Mouse (Mus musculus): Measurements from ENCODE around the gene Gm382. TPM values are rescaled to one million over a fixed set of nuclear protein-coding genes. Genes with fewer than 3 reads are reported as not detected.

Gm382 gene
- not detected in 2 replicates for polyA plus RNA-seq (2012; ENCODE audit: insufficient read depth, insufficient read length, missing spikeins)

GRCm38 (mm10) chrX:127039672-127040071, at the start of gene Gm382:
Gene Gm382, plus strand, starts transcription at chrX:127039972.
- H3K4me3 ChIP-seq (ENCODE audit: insufficient read depth, low read length), result no peak within 1 kb of the TSS
- H3K4me1 ChIP-seq (ENCODE audit: control insufficient read depth, insufficient read depth, low read length), result no peaks in the 10 kb centered on the region
- TF ChIP-seq POLR2A (IDR thresholded peaks at IDR 0.05; ENCODE audit: borderline replicate concordance, low read depth, low read length), result no peak
- TF ChIP-seq CTCF (IDR thresholded peaks at IDR 0.05; ENCODE audit: low read depth, low read length), result no peak
- H3K27ac ChIP-seq (ENCODE audit: insufficient read depth, low read depth, low read length), result no peak within 1 kb of the TSS

- H3K4me3 ChIP-seq (ENCODE audit: insufficient read depth, low read length), result no peak overlapping the region
- TF ChIP-seq POLR2A (IDR thresholded peaks at IDR 0.05; ENCODE audit: borderline replicate concordance, low read depth, low read length), result no peak
- TF ChIP-seq CTCF (IDR thresholded peaks at IDR 0.05; ENCODE audit: low read depth, low read length), result no peak
- no peaks in the 10 kb centered on the region for H3K4me1 ChIP-seq (ENCODE audit: control insufficient read depth, insufficient read depth, low read length)
- H3K27ac ChIP-seq (ENCODE audit: insufficient read depth, low read depth, low read length), result no peak overlapping the region
Measured at GRCm38 (mm10) chrX:127070179-127070578, 30.4 kb downstream of the Gm382 start.

DNA sequence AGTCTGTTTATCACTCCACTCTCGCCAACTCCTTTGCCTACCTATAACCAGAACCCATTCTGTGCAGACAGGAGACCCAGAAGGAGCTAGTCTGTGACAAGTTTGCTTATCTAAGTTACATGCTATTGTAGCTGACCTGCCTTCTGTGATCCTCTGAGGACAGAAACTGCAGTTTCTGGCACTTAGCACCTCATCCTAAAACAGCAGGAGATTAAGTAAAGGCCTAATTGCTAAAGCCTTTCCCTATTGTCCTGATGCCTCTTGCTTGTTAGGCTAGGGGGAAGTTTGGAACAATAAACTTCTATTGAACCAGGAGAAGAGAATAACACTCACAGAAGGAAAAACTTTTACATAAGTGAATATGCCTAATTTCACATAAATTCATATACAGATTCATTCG, 51.5 kb downstream of the Gm382 start:
- TF ChIP-seq POLR2A (IDR thresholded peaks at IDR 0.05; ENCODE audit: borderline replicate concordance, low read depth, low read length) (no peak), CTCF (IDR thresholded peaks at IDR 0.05; ENCODE audit: low read depth, low read length) (no peak)
- Histone ChIP-seq H3K27ac (ENCODE audit: insufficient read depth, low read depth, low read length) (no peak overlapping the region), H3K4me3 (ENCODE audit: insufficient read depth, low read length) (no peak overlapping the region), H3K4me1 (ENCODE audit: control insufficient read depth, insufficient read depth, low read length) (no peaks in the 10 kb centered on the region)

- no peak for TF ChIP-seq POLR2A (IDR thresholded peaks at IDR 0.05; ENCODE audit: borderline replicate concordance, low read depth, low read length)
- no peak for TF ChIP-seq CTCF (IDR thresholded peaks at IDR 0.05; ENCODE audit: low read depth, low read length)
- Histone ChIP-seq H3K4me3 (ENCODE audit: insufficient read depth, low read length) (no peak overlapping the region), H3K4me1 (ENCODE audit: control insufficient read depth, insufficient read depth, low read length) (no peaks in the 10 kb centered on the region), H3K27ac (ENCODE audit: insufficient read depth, low read depth, low read length) (no peak overlapping the region)
Measured at GRCm38 (mm10) chrX:127093036-127093435, 53.3 kb downstream of the Gm382 start.

GRCm38 (mm10) chrX:127093961-127094360, 54.2 kb downstream of the Gm382 start:
- no peaks in the 10 kb centered on the region for H3K4me1 ChIP-seq (ENCODE audit: control insufficient read depth, insufficient read depth, low read length)
- H3K27ac ChIP-seq (ENCODE audit: insufficient read depth, low read depth, low read length), result no peak overlapping the region
- no peak overlapping the region for H3K4me3 ChIP-seq (ENCODE audit: insufficient read depth, low read length)
- TF ChIP-seq POLR2A (IDR thresholded peaks at IDR 0.05; ENCODE audit: borderline replicate concordance, low read depth, low read length), result no peak
- no peak for TF ChIP-seq CTCF (IDR thresholded peaks at IDR 0.05; ENCODE audit: low read depth, low read length)

DNA sequence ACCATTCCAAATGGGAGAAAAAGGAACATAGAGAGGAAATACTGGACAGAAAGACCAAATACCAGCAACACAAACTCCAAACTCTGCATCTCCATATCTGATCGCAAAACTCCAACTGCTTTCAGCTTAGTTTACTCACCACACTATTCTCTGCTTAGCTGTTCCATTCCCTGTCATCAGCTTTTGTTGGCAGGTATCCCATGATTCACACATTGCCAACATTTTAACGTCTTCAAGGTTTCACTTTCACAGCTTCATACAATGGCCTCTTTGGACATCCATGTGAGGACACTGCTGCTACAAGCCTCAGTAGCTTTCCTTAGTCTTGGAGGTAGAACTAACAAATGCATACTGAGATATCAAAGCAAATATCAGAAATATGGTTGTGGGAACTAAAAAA, 64.6 kb downstream of the Gm382 start:
- TF ChIP-seq CTCF (IDR thresholded peaks at IDR 0.05; ENCODE audit: low read depth, low read length) (no peak), POLR2A (IDR thresholded peaks at IDR 0.05; ENCODE audit: borderline replicate concordance, low read depth, low read length) (no peak)
- Histone ChIP-seq H3K4me3 (ENCODE audit: insufficient read depth, low read length) (no peak overlapping the region), H3K4me1 (ENCODE audit: control insufficient read depth, insufficient read depth, low read length) (no peaks in the 10 kb centered on the region), H3K27ac (ENCODE audit: insufficient read depth, low read depth, low read length) (no peak overlapping the region)

Other genes starting within 250 kb of the Gm382 start
- not detected in 2 replicates for gene 4932411N23Rik, start 224.1 kb upstream of the Gm382 start, polyA plus RNA-seq (2012; ENCODE audit: insufficient read depth, insufficient read length, missing spikeins)

Measured in bone marrow macrophage, adult 2 months (primary cell).